Mouse (Mus musculus) left cerebral cortex, adult 11 months (tissue): Measurements from ENCODE around the gene Map2k1.

Experiments used
- DNase-seq: peaks from one replicate; pipeline ENCODE4 v3.0.0; 2022; ENCODE audit warnings: low spot score

Map2k1 gene

GRCm38 (mm10) chr9:64139879-64140278, 113.6 kb downstream of the Map2k1 start:
- no peak for DNase-seq

- peak; percentile 27 for DNase-seq
These were observed 114.5 kb downstream of the Map2k1 start for GRCm38 (mm10) chr9:64138896-64139295.
